Mouse (Mus musculus) kidney, embryonic 16.5 days (tissue): ENCODE data around the gene Myo10. TPM values are rescaled to one million over a fixed set of nuclear protein-coding genes. Genes with fewer than 3 reads are reported as not detected.
"Not testable (repeated sequence)": the region's sequence is repeated elsewhere in the genome, so short reads cannot be mapped to it uniquely, and the experiment has no call there.

Source experiments
- ATAC-seq: fragments of 200-750 bp; cut with Nextera tagmentation; 2 replicates; pipeline ENCODE4 v1.8.0; 2017; ENCODE audit warnings: moderate TSS enrichment; ENCODE audit not compliant: low FRiP score, low TSS enrichment
- H3K27ac ChIP-seq: fragments of 300-500 bp; sonication (generic); 2 replicates; pipeline ENCODE4 v1.5.1; 2014; ENCODE audit warnings: low read length
- H3K27me3 ChIP-seq: fragments of 300-500 bp; sonication (generic); 2 replicates; pipeline ENCODE4 v1.6.1; 2014; ENCODE audit warnings: low read length, control low read depth, mixed read lengths; ENCODE audit not compliant: insufficient read depth
- H3K36me3 ChIP-seq: fragments of 300-500 bp; sonication (generic); 2 replicates; pipeline ENCODE4 v1.6.1; 2014; ENCODE audit warnings: low read length, control low read depth, mixed read lengths; ENCODE audit not compliant: insufficient read depth
- H3K4me1 ChIP-seq: fragments of 300-500 bp; sonication (generic); 2 replicates; pipeline ENCODE4 v1.6.1; 2014; ENCODE audit warnings: low read length, control low read depth, mixed read lengths; ENCODE audit not compliant: insufficient read depth
- H3K4me2 ChIP-seq: fragments of 300-500 bp; sonication (generic); replicated peaks from 2 replicates; pipeline ENCODE4 v1.6.1; 2014; ENCODE audit warnings: low read depth, low read length
- H3K4me3 ChIP-seq: fragments of 300-500 bp; sonication (generic); 2 replicates; pipeline ENCODE4 v1.5.1; 2014; ENCODE audit warnings: mild to moderate bottlenecking, low read length
- H3K9ac ChIP-seq: fragments of 300-500 bp; sonication (generic); replicated peaks from 2 replicates; pipeline ENCODE4 v1.6.1; 2014; ENCODE audit warnings: low read length
- H3K9me3 ChIP-seq: fragments of 300-500 bp; sonication (generic); 2 replicates; pipeline ENCODE4 v1.6.1; 2016; ENCODE audit warnings: low read length, control low read depth
- whole genome bisulfite sequencing: fragments of 180-500 bp; shearing (Covaris S2); extraction: QIAGEN DNeasy Blood & Tissue Kit; methylation state at CpG from one replicate; pipeline ENCODE4 v1.1.7; 2014; 5-methylcytosine and 5-hydroxymethylcytosine counted together
- polyA plus RNA-seq: library from polyadenylated mRNA; unstranded; fragments of >200 nt; fragmentation: Nextera tagmentation; extraction: Ambion mirVana; gene quantifications from 2 replicates; pipeline ENCODE4 v1.2.1, GENCODE M21; 2015

Myo10 gene
- polyA plus RNA-seq, 1 experiment from 2014 or later, result 33.2 TPM

DNA sequence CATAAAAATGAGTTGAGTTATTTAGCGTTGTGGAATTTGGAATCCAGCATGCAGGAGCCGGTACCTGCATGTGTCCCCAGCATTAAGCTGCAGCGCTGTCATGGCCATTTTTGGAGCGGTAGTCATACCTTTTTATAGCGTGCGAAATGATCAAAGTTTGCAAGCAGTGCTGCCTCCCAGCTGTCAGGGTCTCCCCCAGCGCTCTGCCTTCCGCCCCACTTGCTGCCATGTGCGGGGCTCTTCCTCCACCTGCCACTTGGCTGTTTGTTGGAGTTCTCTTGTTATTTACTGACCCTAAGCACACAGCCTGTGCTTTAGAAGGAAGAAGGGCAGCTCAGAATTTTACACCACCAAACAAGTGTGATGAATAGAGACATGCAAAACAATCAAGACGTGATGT, 88.6 kb downstream of the Myo10 start:
- no peak for ATAC-seq

GRCm38 (mm10) chr15:25712877-25713276, 90.6 kb downstream of the Myo10 start:
- ATAC-seq, result no peak
- no peak overlapping the region for H3K4me2 ChIP-seq
- H3K27ac ChIP-seq, result no peak overlapping the region
- no peaks in the 10 kb centered on the region for H3K9me3 ChIP-seq
- H3K4me3 ChIP-seq, result no peak overlapping the region
- H3K4me1 ChIP-seq, result peaks cover 24% of the 10 kb centered on the region
- H3K9ac ChIP-seq, result no peak overlapping the region
- H3K27me3 ChIP-seq, result no peaks in the 10 kb centered on the region
- WGBS, result 83% methylated on average over 4 of the region's 4 CpGs
- peaks cover 12% of the 10 kb centered on the region; the same call in 1 of the 2 replicates for H3K36me3 ChIP-seq

More for the DNA sequence above, 88.6 kb downstream of the Myo10 start:
- peaks cover 17% of the 10 kb centered on the region for H3K36me3 ChIP-seq
- H3K27me3 ChIP-seq, result no peaks in the 10 kb centered on the region
- WGBS, result 88% methylated on average over 10 of the region's 10 CpGs
- no peak overlapping the region for H3K4me2 ChIP-seq
- H3K4me1 ChIP-seq, result peaks cover 19% of the 10 kb centered on the region
- no peaks in the 10 kb centered on the region for H3K9me3 ChIP-seq
- no peak overlapping the region for H3K4me3 ChIP-seq
- H3K27ac ChIP-seq, result no peak overlapping the region
- H3K9ac ChIP-seq, result no peak overlapping the region

DNA sequence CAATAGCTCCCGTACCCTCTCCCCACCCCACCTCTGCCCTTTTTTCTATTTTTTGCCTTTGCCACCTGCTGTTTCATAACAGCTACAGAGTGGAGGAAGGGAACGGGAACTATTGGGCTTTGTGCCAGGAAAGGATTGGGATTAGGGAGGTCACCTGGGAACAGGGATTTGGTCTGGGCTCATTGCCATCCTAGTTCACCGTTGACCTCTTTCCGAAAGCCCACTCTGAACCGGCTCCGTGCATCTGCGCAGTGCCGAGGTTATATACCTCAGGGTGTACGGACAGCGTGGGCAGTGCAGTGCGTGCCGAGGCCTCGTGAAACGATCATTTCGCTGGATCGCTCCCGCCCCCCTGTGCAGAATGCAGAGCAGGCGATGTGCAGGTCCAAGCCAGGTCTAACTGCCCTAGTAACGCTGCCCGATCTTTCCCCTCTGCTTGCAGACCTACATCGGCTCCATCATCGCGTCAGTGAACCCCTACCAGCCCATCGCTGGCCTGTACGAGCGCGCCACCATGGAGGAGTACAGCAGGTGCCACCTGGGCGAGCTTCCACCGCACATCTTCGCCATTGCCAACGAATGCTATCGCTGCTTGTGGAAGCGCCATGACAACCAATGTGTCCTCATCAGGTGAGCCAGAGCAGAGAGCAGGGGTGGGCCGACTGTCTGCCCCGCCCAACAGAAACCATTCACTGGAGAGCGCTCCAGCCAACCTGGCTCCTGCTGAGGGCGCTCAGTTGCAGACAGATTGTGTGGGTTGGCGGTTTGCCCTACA, 91.4 kb downstream of the Myo10 start:
- Histone ChIP-seq H3K27ac (peak overlapping the region; percentile 29; the same call in 1 of the 2 replicates), H3K27me3 (no peaks in the 10 kb centered on the region), H3K4me3 (no peak overlapping the region), H3K4me1 (peaks cover 24% of the 10 kb centered on the region), H3K4me2 (peak overlapping the region; percentile 7), H3K36me3 (peaks cover 12% of the 10 kb centered on the region; the same call in 1 of the 2 replicates), H3K9me3 (no peaks in the 10 kb centered on the region), H3K9ac (no peak overlapping the region)
- ATAC-seq, result peak; percentile 44; the same call in 1 of the 2 replicates
- WGBS, result 64% methylated on average over 38 of the region's 38 CpGs

DNA sequence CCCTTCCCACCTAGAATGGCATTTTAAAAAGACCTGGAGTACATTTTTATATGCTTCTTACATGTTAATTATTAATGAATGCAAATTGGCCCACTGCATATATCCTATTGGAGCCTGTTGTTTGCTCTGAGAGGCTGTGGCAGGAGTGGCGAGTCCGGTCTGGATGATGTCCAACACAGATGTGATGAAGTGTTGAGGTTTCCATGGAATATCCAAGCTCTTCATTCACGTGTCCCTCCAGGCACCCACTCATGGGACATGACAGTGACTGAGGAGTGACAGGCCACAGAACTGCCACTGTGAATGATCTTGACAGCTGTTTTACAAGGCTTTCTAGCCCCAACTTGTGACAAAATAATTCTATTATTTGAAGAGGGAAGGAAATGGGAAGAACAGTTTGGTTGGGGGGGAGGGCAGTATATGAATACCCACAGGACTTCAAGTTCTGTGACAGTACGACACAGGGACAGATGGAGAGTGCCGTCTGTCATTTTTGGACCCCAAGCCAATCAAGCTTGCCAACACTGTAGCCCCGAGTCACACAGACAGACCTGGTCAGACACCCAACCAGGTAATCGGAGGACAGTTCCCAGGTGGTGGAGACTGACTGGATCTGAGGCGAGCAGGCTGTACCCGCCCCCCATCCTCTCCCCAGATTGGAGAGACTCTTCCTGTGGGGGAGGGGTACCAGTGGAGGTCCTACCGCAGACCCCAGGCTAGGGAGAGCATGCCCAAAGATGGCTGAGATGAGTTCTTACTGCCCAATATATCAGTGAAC, 93.1 kb downstream of the Myo10 start:
- Histone ChIP-seq H3K4me1 (peaks cover 24% of the 10 kb centered on the region), H3K36me3 (peaks cover 12% of the 10 kb centered on the region; the same call in 1 of the 2 replicates), H3K27ac (peak overlapping the region; percentile 37; the same call in 1 of the 2 replicates), H3K4me3 (no peak overlapping the region), H3K9me3 (no peaks in the 10 kb centered on the region), H3K9ac (no peak overlapping the region), H3K27me3 (no peaks in the 10 kb centered on the region), H3K4me2 (no peak overlapping the region)
- WGBS, result 70% methylated on average over 10 of the region's 10 CpGs
- 0 out of 2 replicates have a peak, but pooled peaks have one; percentile 13 for ATAC-seq

GRCm38 (mm10) chr15:25715996-25716395, 93.7 kb downstream of the Myo10 start:
- WGBS, result 72% methylated on average over 11 of the region's 11 CpGs
- no peak overlapping the region for H3K4me2 ChIP-seq

GRCm38 (mm10) chr15:25717006-25717405, 94.7 kb downstream of the Myo10 start:
- ATAC-seq, result no peak
- Histone ChIP-seq H3K4me3 (no peak overlapping the region), H3K4me1 (peaks cover 24% of the 10 kb centered on the region), H3K4me2 (no peak overlapping the region), H3K36me3 (peaks cover 13% of the 10 kb centered on the region; the same call in 1 of the 2 replicates), H3K27me3 (no peaks in the 10 kb centered on the region), H3K27ac (no peak overlapping the region), H3K9me3 (no peaks in the 10 kb centered on the region), H3K9ac (no peak overlapping the region)
- 28% methylated on average over 3 of the region's 3 CpGs for WGBS

More at GRCm38 (mm10) chr15:25715996-25716395, 93.7 kb downstream of the Myo10 start:
- Histone ChIP-seq H3K27ac (no peak overlapping the region), H3K9me3 (no peaks in the 10 kb centered on the region), H3K9ac (no peak overlapping the region), H3K4me3 (no peak overlapping the region), H3K36me3 (peaks cover 12% of the 10 kb centered on the region; the same call in 1 of the 2 replicates), H3K27me3 (no peaks in the 10 kb centered on the region), H3K4me1 (peaks cover 24% of the 10 kb centered on the region)
- no peak for ATAC-seq

DNA sequence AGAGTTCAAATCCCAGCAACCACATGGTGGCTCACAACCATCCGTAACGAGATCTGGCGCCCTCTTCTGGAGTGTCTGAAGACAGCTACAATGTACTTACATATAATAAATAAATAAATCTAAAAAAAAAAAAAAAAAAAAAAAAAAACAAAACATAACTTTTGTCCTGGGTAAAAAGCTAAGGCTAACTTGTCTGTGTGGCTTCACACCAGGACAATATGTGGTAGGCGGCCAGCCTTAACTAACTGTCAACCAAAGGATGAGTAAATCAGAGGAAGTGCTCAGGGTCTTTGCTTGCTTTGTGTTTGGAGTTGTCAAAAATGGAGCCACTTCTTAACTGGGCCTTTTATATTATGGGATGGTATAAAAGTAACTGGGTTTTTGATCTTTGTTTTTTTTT, 95.8 kb downstream of the Myo10 start:
- H3K27ac ChIP-seq, H3K4me3 ChIP-seq, ATAC-seq, H3K9ac ChIP-seq, H3K9me3 ChIP-seq, H3K27me3 ChIP-seq, H3K4me2 ChIP-seq: not testable (repeated sequence)
- WGBS, result 100% methylated on average over 1 of the region's 4 CpGs
- peaks cover 24% of the 10 kb centered on the region for H3K4me1 ChIP-seq
- H3K36me3 ChIP-seq, result peaks cover 24% of the 10 kb centered on the region

DNA sequence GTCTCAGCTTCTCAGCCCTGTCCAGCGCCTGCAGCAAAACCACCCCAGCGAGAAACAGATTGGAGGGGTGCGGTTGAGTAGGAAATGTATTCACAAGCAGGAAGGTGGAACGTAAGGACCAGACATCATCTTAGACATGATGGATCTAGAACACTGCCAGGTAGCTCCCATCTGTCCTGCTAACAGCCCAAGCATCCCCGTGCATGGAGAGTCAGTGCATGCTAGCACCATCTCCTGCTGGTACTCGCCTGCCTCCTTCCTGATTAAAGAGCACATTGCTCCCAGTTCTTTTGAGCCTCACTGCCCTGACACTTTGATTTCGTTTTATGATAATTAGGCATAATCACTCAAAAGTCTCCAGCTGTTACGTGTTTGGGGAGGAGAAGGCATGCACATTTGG, 96.9 kb downstream of the Myo10 start:
- WGBS, result 86% methylated on average over 8 of the region's 8 CpGs
- Histone ChIP-seq H3K4me3 (no peak overlapping the region), H3K4me2 (no peak overlapping the region), H3K27me3 (no peaks in the 10 kb centered on the region), H3K27ac (no peak overlapping the region), H3K36me3 (peaks cover 23% of the 10 kb centered on the region), H3K4me1 (peaks cover 19% of the 10 kb centered on the region; the same call in 1 of the 2 replicates), H3K9ac (no peak overlapping the region), H3K9me3 (no peaks in the 10 kb centered on the region)
- no peak for ATAC-seq

- ATAC-seq, result no peak
- no peak overlapping the region for H3K27ac ChIP-seq
- H3K36me3 ChIP-seq, result peaks cover 27% of the 10 kb centered on the region
- no peaks in the 10 kb centered on the region for H3K27me3 ChIP-seq
- no peak overlapping the region for H3K4me3 ChIP-seq
- no peak overlapping the region for H3K9ac ChIP-seq
- peaks cover 11% of the 10 kb centered on the region; the same call in 1 of the 2 replicates for H3K4me1 ChIP-seq
- no peaks in the 10 kb centered on the region for H3K9me3 ChIP-seq
- 84% methylated on average over 6 of the region's 6 CpGs for WGBS
- H3K4me2 ChIP-seq, result no peak overlapping the region
Observed at GRCm38 (mm10) chr15:25720263-25720662, 97.9 kb downstream of the Myo10 start.
